Mouse (Mus musculus) thymus, adult 2 months (tissue): ENCODE measurements around the gene Tbc1d16.

Experiments used
- CTCF ChIP-seq: fragments of 200-500 bp; IDR thresholded peaks from 2 replicates; pipeline ENCODE4 v1.5.1; 2012; ENCODE audit warnings: mild to moderate bottlenecking, control low read depth, low read length, moderate library complexity, borderline replicate concordance; ENCODE audit not compliant: control insufficient read depth, poor library complexity, insufficient read depth; ENCODE audit errors: extremely low read depth
- POLR2A ChIP-seq: fragments of 200-500 bp; IDR thresholded peaks from 2 replicates; pipeline ENCODE4 v1.6.1; 2012; ENCODE audit warnings: mild to moderate bottlenecking, low read length, control low read depth, moderate library complexity; ENCODE audit not compliant: control insufficient read depth, poor library complexity, insufficient read depth; ENCODE audit errors: extremely low read depth

GRCm38 (mm10) chr11:119109415-119110071 lies 118.8 kb downstream of the Tbc1d16 start:
- TF ChIP-seq POLR2A (no peak), CTCF (no peak)
